Mouse (Mus musculus): Measurements from ENCODE around the gene Hdac6.
"Not testable (repeated sequence)": the region's sequence is repeated elsewhere in the genome, so short reads cannot be mapped to it uniquely, and the experiment has no call there.

The Hdac6 gene

DNA sequence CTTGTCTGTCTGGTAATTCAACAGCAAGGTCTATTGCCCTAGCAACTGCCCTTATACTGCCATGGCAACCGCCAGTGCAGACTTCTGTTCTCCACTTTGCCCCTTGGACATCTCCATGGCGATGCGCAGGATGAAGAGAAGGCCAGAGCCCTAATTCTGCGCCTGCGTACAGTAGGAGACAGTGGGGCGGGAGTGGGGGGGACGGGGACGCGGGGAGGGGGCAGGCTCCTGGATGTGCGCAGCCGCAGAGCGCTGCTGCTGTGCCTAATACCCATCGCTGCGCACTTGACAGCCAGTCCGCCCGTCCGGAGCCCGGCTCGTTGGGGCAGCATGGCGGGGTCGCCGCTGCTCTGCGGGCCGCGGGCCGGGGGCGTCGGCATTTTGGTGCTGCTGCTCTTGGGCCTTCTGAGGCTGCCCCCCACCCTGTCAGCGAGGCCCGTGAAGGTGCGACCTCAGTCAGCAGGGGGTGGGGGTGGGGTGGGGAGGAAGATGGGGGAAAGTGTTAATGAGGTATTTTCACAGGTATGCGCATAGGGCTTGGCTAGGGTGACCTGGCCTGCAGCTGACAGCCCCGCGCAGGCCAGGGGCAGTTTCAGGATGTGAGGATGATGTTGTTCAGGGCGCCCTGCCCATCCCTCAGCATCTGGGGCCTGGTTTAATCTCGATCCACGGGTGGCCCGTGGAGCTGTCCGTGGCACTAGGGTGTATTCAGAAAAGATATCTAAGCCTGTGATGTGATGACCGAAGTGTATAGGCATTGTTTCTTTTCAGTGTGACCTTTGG lies 27.9 kb downstream of the Hdac6 start, which contains the start of gene Pcsk1n:
Gene Pcsk1n (plus strand): TSS at position 222 of the 783 bp plus-strand sequence.
- peak; percentile 39 to 41 for DNase-seq (ENCODE audit: low spot score in 2 of 2)

DNA sequence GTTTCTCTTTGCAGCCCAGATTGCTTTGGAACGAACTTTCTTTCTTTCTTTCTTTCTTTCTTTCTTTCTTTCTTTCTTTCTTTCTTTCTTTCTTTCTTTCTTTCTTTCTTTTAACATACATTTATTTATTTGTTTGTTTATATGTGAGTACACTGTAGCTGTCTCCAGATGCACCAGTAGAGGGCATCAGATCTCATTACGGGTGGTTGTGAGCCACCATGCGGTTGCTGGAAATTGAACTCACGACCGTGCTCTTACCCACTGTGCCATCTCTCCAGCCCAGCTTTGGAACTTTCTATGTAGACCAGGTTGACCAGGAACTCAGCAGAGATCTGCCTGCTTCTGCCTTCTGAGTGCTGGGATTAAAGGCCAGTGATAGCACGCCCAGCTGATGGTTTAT lies 29.7 kb downstream of the Hdac6 start:
- not testable (repeated sequence) for DNase-seq (ENCODE audit: low spot score in 2 of 2)

DNA sequence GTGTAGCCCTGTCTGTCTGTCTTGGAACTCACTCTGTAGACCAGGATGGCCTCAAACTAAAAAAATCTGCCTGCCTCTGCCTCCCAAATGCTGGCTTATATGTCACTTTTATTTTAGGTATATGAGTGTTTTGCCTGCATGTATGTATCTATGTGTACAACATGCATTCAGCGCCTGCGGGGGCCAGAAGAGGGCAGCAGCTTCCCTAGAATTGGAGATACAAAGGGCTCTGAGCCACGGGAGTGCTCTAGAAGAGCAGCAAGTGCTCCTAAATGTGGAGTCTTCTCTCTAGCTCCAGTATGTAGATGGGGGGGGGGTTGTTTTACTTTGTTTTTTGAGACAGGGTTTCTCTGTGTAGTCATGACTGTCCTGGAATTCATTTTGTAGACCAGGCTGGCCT lies 32.0 kb downstream of the Hdac6 start:
- not testable (repeated sequence) for DNase-seq (ENCODE audit: low spot score in 2 of 2)

DNA sequence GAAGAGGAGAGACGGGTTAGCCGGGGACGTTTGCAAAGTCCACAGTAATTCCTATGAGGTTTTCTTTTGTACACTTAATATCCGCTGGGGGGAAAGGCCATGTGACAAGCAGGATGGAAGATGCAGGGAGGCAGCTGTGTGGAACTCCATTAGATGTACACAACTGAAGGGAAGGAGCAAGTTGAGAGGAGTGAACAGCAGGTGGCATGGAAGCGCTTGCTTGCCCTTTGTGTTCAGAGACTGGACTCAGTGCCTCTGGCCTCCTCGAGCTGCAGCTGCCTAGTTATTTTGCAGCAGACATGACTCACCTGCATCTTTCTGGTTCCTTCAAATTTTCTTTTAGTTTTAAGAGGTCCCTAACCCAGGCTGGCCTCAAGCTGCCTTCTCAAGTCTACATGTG lies 37.2 kb downstream of the Hdac6 start:
- no peak for DNase-seq (ENCODE audit: low spot score in 2 of 2)

DNA sequence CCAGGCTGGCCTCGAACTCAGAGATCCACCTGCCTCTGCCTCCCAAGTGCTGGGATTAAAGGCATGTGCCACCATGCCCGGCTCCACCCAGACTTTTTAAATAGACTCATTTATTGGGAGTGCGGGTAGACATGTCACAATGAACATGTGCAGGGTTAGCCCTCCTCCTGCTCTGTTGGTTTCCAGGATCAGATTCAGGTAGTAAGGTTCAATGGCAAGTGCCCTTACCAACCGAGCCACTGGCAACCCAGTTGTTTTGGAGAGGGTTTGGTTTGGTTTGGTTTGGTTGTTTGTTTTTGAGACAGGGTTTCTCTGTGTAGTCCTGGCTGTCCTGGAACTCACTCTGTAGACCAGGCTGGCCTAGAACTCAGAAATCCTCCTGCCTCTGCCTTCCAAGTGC lies 38.4 kb downstream of the Hdac6 start, which contains the start of gene Gm10490:
Gene Gm10490 (plus strand): TSS at position 301 of the 400 bp plus-strand sequence.
- not testable (repeated sequence) for DNase-seq (ENCODE audit: low spot score in 2 of 2)

DNA sequence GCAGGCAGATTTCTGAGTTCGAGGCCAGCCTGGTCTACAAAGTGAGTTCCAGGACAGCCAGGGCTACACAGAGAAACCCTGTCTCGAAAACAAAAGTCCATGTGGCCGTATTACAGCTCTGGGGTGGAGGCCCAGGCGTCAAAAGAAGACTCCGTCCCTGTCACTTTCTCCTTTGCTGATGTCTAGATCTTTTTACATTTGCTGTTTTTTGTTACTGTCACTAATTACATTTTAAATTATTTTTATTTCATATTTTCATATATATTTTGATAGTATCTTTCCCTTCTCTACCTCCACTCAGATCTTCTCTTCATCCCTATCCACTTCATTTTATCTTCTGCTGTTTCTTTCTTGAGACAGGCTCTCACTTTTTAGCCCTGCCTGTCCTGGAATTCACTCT lies 40.0 kb downstream of the Hdac6 start, which contains the start of gene Gm10491:
Gene Gm10491 (minus strand): TSS at position 101 of the 400 bp plus-strand sequence.
- DNase-seq (ENCODE audit: low spot score in 2 of 2): no peak

DNA sequence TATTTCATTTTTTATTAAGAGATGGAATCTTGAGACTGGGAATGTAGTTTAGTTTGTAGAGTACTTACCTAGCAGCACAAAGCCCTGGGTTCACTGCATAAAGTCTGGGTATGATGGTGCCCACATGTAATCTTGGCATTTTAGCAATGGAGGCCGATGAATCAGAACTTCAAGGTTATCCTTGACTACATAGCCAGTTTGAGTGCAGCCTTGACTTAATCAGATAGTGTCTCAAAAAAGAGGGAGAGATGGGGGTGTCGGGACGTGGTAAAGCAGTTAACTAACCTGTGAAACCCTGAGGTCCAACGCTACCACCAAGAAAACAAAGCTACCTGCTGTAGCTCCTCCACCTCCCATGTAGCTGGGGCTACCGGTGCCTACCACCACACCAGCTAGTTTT lies 43.2 kb downstream of the Hdac6 start:
- DNase-seq (ENCODE audit: low spot score in 2 of 2): no peak

DNA sequence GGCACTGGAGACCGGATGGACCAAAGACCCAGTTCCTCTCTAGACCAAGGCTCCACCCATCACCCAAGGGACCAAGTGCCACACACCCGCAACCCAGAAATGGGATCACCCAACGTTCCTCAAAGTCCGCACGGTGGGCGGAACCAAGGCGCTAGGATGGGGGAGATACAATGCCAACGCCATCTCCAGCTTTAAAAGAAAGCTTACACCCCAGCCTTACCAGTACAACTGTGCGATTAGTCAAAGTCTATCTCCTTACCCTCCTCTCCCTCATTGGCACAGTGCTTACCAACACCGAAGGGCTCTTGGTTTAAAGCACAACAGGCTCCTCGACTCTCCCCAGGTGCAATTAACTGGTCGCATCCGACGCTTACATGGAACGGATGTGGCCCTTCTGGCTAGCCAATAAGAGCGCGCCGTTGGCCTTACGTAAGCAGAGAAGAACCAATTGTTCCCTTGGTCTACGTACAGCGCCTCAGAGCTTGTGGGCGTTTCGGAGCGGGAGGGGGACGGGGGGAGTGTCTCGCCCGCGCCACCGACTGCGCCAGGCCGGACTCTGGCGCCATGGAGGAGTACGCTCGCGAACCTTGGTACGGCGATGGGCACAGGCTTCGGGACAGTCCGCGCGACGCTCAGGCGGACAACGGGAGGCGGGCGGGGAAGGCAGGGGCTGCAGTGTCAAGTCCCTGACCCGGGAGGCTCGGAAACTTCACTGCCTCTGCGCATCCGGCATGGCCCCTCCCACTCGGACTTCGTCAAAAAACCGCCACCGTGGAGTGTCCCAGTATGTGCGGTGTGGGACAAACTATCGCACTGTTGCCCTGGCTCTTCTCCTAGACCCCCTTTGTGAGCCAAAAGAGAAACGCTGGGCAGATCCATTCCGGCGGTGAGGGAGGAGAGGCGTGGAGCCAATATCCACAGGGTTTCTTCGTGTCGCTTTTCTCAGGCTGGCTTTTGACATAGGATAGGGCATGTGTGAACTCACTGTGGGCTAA lies 48.5 kb downstream of the Hdac6 start, which contains the start of the genes Pqbp1 and Timm17b:
Gene Pqbp1 (minus strand): TSS at position 390 of the 995 bp plus-strand sequence.
Gene Timm17b (plus strand): TSS at position 478 of the 995 bp plus-strand sequence.
- peak; percentile 86 for DNase-seq (ENCODE audit: low spot score in 2 of 2)

DNA sequence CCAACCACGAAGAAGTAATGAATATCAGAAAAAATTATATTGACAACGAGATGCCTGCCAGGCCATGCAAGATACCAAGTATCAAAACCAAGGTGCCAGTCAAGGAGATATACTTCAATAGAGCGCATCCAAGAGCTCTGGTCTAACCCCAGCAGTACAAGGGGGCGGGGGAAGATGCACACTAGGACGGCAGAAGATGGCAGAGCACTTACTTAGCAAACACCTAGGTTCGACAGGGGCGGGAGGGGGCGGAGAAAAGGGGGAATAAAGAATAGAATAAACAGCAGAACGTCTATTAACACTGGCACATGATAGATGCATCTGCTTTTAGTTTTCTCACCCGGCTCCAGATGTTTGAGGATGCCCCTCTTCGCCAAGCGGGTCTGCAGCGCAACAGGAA lies 49.5 kb downstream of the Hdac6 start:
- no peak for DNase-seq (ENCODE audit: low spot score in 2 of 2)

DNA sequence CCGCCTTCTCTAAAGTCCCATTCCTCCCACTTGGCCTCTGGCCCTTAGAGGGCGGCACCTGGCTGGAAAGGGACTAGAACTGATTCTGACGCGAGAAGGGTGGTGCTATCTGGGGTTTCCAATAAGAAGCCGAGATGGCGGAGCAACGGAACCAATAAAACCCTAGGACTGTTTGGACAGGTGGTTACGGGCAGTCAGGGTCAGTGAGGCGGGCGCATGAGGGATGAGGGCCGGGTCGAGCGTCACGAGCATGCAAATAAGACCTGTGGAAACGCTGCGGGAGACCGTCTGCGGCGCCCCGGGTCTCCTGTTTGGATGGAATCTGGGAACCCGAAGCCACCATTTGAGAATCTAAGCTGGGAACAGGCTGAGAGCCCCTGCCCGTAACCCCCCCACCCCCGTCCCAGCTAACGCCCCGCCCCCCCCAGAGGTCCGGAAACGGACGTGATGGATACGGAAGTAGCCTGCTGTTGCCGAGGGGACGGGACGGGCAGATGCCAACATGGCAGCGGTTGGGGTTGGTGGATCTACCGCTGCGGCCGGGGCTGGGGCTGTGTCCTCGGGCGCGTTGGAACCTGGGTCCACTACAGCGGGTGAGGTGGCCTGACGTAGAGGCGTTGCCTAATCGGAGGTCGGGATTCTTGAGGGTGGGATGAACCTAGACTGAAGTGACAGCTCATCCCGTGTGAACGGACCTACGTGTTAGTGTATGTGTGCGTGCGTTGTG lies 63.7 kb downstream of the Hdac6 start, which contains the start of gene Slc35a2:
Gene Slc35a2 (plus strand): TSS at position 188 of the 727 bp plus-strand sequence.
- DNase-seq (ENCODE audit: low spot score in 2 of 2): peak; percentile 76 to 77
